Mouse (Mus musculus) kidney, adult 2 months (tissue): ENCODE data around the gene Rpp25l. TPM values are rescaled to one million over a fixed set of nuclear protein-coding genes. Genes with fewer than 3 reads are reported as not detected.

Source experiments
- DNase-seq: peaks from one replicate; pipeline ENCODE4 v3.0.0; 2021
- H3K27ac ChIP-seq: fragments of 200-500 bp; 2 replicates; pipeline ENCODE4 v1.5.1; 2012; ENCODE audit warnings: low read depth, low read length, control low read depth, inconsistent platforms; ENCODE audit not compliant: insufficient read depth
- H3K27me3 ChIP-seq: fragments of 200-500 bp; replicated peaks from 2 replicates; pipeline ENCODE4 v1.6.1; 2012; ENCODE audit warnings: mild to moderate bottlenecking, moderate library complexity, low read length, inconsistent platforms; ENCODE audit not compliant: control insufficient read depth, insufficient read depth
- H3K36me3 ChIP-seq: fragments of 200-500 bp; 2 replicates; pipeline ENCODE4 v1.6.1; 2012; ENCODE audit warnings: mild to moderate bottlenecking, moderate library complexity, low read length, inconsistent platforms; ENCODE audit not compliant: control insufficient read depth, insufficient read depth
- H3K4me1 ChIP-seq: fragments of 200-500 bp; 2 replicates; pipeline ENCODE4 v1.6.1; 2011; ENCODE audit warnings: low read length; ENCODE audit not compliant: control insufficient read depth, insufficient read depth
- H3K4me3 ChIP-seq: fragments of 200-500 bp; 2 replicates; pipeline ENCODE4 v1.5.1; 2011; ENCODE audit warnings: mild to moderate bottlenecking, low read depth, low read length, control low read depth; ENCODE audit not compliant: insufficient read depth
- CTCF ChIP-seq: fragments of 200-500 bp; conservative IDR thresholded peaks from 2 replicates; pipeline ENCODE4 v1.5.1; 2011; ENCODE audit warnings: low read depth, mild to moderate bottlenecking, control low read depth, low read length, moderate library complexity, mixed read lengths; ENCODE audit not compliant: insufficient read depth, insufficient read length
- POLR2A ChIP-seq: fragments of 200-500 bp; IDR thresholded peaks from one replicate; pipeline ENCODE4 v1.6.1; 2011; ENCODE audit warnings: low read depth, low read length, control low read depth
- WGBS: fragments of 180-500 bp; shearing (Covaris S2); methylation state at CpG from one replicate; pipeline ENCODE4 v1.1.7; 2018; 5-methylcytosine and 5-hydroxymethylcytosine counted together
- polyA plus RNA-seq: library from polyadenylated mRNA; depleted of rRNA; stranded (reverse); fragments of >200 nt; gene quantifications from 2 replicates; pipeline ENCODE4 v1.2.3, GENCODE M21; 2012

The Rpp25l gene
- polyA plus RNA-seq, 1 experiment = 57.0 TPM

DNA sequence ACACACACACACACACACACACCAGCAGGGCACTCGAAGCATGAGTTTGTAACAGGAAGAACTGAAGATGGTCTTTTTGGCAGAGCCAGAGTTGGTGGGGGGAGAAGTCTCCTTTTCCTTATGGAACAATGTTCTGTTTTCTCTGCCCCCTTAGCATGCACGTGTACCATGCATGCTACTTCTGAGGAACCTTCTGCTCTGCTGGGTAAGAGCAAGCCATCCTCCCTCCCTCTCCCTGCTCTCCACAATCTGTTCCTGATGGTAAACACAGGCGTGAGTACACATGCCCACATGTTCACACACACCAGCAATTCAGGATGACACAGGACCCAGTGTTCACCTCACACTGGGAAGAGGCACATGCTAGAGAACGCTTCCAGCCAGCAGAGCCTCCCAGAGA is 32.2 kb downstream of the Rpp25l start:
- Histone ChIP-seq H3K4me1 (peaks cover 5% of the 10 kb centered on the region; the same call in 1 of the 2 replicates), H3K36me3 (no peaks in the 10 kb centered on the region), H3K4me3 (no peak overlapping the region), H3K27ac (no peak overlapping the region), H3K27me3 (no peaks in the 10 kb centered on the region)
- TF ChIP-seq CTCF (no peak), POLR2A (no peak)
- no peak for DNase-seq
- 82% methylated on average over 4 of the region's 4 CpGs for WGBS

DNA sequence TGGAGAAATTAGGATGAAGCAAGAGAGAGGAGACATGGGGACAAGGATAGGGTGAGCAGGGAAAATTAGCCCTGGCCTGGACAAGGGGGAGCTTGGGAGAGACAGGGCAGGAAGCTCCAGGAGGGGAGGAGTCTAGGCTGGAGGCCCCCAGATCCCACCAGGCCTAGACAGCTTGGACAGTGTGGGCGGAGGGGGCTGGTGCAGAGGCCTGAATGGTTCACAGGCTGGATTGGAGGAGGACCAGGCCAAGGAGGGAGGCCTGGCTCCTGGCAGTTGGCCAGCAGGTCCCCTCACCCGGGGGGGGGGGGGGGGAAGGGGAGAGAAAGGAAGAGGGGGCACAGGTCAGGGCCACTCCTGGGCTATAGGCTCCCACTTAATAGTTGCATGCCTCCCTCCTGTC is 34.0 kb downstream of the Rpp25l start:
- TF ChIP-seq POLR2A = no peak
- no peak for TF ChIP-seq CTCF
- H3K4me1 ChIP-seq = peaks cover 5% of the 10 kb centered on the region; the same call in 1 of the 2 replicates
- H3K27ac ChIP-seq = no peak overlapping the region
- WGBS = 82% methylated on average over 1 of the region's 2 CpGs
- no peak overlapping the region for H3K4me3 ChIP-seq
- no peak for DNase-seq
- no peaks in the 10 kb centered on the region for H3K27me3 ChIP-seq
- no peaks in the 10 kb centered on the region for H3K36me3 ChIP-seq

DNA sequence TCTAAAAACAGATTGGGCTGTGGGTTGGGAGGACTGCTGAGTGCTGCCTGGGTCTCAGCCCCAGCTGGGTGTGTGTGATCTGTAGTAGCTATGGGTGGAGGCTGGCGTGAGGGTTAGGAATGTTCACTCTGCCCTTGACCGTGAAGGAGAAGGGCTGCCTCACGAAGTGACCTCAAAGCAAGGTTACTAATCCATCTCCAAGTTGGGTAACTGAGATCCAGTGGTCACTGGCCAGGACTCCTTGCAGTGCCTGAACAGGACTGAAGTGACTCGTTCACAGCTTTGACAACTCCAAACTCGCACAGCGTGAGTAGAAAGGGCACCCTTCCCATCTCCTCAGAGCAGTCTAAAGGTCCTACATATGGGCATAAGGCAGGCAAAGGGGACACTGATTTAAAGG is 34.5 kb downstream of the Rpp25l start:
- DNase-seq = peak; percentile 29
- Histone ChIP-seq H3K4me1 (peaks cover 5% of the 10 kb centered on the region; the same call in 1 of the 2 replicates), H3K27ac (no peak overlapping the region), H3K4me3 (no peak overlapping the region), H3K27me3 (no peaks in the 10 kb centered on the region), H3K36me3 (no peaks in the 10 kb centered on the region)
- TF ChIP-seq CTCF (no peak), POLR2A (no peak)
- WGBS = 64% methylated on average over 6 of the region's 6 CpGs

DNA sequence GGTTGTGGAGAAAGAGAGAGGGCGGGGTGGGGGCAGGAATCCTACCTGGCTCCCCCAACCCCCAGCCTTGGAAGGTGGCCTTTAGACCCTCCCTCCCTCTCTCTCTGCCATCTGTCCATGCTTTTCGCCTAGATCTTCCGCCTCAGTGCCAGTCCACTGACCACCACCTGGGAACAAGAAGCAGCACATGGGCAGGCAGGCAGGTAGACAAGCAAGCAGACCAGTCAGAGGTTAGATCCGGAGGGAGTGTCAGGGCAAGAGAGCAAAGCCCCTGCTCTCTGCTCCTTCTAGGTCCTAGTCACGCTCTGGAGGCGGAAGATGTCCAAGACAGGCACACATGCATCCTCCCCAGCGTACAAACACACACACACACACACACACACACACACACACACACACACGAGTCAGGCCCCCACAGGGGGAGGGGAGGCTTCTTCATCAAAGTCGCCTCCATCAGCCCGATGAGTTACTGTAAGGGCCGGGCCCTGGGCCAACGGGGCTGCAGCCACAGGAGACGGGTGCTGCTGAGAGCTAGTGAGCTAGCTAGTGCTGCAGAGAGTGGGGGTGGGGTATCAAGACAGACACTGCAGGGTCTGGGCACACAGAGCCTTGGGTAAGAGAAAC is 36.2 kb downstream of the Rpp25l start:
- DNase-seq = peak; percentile 32
- no peaks in the 10 kb centered on the region for H3K36me3 ChIP-seq
- H3K27ac ChIP-seq = no peak overlapping the region
- WGBS = 41% methylated on average over 12 of the region's 13 CpGs
- H3K4me3 ChIP-seq = no peak overlapping the region
- H3K27me3 ChIP-seq = no peaks in the 10 kb centered on the region
- no peak for TF ChIP-seq POLR2A
- H3K4me1 ChIP-seq = peaks cover 5% of the 10 kb centered on the region; the same call in 1 of the 2 replicates

DNA sequence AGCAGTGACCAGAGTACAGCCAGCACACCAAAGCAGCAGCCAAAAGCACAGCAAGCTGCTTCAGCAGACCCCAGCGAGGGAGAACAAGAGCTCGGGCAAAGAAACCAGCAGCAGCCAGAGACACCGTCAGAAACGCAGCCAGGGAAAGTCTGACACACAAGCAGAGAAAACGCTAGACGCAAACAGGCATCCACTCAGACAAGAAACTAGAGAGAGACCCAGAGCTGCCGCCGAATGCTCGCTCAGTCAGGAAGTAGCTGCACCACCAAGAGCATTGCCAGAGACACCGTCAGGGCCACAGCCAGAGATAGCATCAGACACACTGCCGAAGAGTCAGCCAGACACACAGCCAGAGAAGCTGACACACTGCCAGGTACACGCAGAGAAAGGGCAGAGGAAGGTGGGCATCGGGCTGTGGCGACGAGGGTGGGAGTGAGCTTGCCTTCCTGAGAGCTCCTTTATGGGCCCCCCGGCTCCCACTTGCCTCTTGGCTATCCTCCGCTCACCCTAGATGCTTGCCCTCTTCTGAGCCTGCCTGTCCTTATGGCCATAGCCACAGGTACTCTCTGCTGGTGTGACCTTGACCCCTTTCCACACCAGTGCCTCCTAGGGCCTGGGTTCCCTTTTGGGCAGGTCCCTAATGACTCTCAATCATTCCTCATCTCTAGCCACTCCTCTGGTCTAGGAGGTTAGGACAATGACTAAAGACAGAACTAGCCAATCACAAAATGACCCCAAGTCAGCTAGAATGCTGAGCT is 36.9 kb downstream of the Rpp25l start:
- H3K27ac ChIP-seq = no peak overlapping the region
- no peaks in the 10 kb centered on the region for H3K36me3 ChIP-seq
- H3K4me3 ChIP-seq = no peak overlapping the region
- no peak for DNase-seq
- 57% methylated on average over 17 of the region's 17 CpGs for WGBS
- peaks cover 5% of the 10 kb centered on the region; the same call in 1 of the 2 replicates for H3K4me1 ChIP-seq
- TF ChIP-seq POLR2A = no peak
- TF ChIP-seq CTCF = no peak
- H3K27me3 ChIP-seq = no peaks in the 10 kb centered on the region

DNA sequence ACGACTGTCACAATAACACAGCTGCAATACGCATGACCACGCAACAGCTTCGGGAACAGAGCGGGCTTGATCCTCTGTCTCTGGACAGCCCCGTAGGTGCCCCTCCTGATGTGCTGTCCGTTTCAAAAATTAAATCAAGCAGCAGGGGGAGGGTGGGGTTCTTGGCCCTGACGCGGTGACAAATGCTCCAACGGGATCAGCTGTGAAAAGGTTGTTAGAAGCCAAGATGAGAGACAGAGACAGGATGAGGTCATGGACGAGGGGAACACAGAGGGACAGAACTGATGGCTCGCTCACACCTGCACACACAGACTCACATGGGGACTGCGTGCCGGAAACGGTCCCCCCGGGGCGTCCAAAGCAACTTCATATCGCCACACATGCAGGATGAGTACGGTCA is 40.1 kb downstream of the Rpp25l start:
- TF ChIP-seq CTCF (no peak), POLR2A (no peak)
- H3K4me3 ChIP-seq = no peak overlapping the region
- peaks cover 5% of the 10 kb centered on the region; the same call in 1 of the 2 replicates for H3K4me1 ChIP-seq
- no peak overlapping the region for H3K27ac ChIP-seq
- no peak for DNase-seq
- H3K36me3 ChIP-seq = no peaks in the 10 kb centered on the region
- 83% methylated on average over 19 of the region's 19 CpGs for WGBS
- H3K27me3 ChIP-seq = no peaks in the 10 kb centered on the region

DNA sequence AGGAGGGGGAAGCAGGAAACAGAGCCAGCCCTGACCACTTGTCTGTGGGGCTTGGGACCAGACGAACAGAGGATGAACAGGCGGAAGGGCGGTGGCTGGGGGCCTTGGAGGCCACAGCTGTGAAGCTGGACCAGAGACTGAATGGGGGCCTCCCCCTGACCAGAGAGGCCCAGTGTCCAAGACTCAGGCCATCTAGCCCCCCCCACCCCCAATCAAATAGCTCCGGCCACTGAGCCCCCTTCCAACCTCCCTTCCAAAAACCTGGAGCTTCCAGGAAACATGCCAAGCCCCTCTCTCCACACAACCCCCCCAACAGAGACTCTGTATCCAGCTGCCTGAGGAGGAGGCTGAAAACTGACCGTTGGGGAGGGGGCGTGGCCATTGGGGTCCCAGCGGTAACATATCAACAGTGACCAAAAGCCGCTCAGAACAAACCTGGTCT is 40.8 kb downstream of the Rpp25l start:
- no peak for DNase-seq
- Histone ChIP-seq H3K4me3 (no peak overlapping the region), H3K36me3 (no peaks in the 10 kb centered on the region), H3K27ac (no peak overlapping the region), H3K4me1 (peaks cover 5% of the 10 kb centered on the region; the same call in 1 of the 2 replicates), H3K27me3 (no peaks in the 10 kb centered on the region)
- no peak for TF ChIP-seq CTCF
- no peak for TF ChIP-seq POLR2A
- 61% methylated on average over 8 of the region's 8 CpGs for whole genome bisulfite sequencing
